Mouse (Mus musculus): Measurements from ENCODE around the gene Ccnd3.

DNA sequence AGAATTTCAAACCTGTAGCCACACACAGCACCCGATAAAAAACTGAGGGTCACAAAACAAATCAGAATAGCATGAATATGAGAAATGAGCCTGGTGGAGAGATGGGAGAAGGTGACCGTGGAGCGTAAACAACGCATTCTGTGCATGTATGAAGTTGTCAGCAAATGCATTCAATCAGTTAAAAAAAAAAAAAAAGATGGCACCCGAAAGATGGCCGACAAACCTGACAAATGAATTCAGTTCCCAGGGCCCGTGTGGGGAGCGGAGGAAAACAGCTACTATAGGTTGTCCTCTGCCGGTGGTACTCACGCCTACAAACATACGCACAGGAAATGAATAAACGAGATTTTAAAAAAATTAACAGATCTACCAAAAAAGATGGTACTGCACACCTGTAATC, 40.3 kb downstream of the Ccnd3 start:
- no peak for TF ChIP-seq POLR2A (IDR thresholded peaks at IDR 0.05; ENCODE audit: extremely low read depth, insufficient read depth, low read length)
- no peak for TF ChIP-seq CTCF (IDR thresholded peaks at IDR 0.05; ENCODE audit: low read depth, low read length)
